Mouse (Mus musculus) urinary bladder, postnatal 36 days (tissue): ENCODE measurements at regions not wholly inside any gene's neighbourhood (a gene's known extent, or its start where the extent isn't known, plus 50 kb on each side); places are given as distances from the start of the nearest gene placed in this dataset.

ENCODE experiments used
- DNase-seq, 2 experiments: peaks; one replicate each; pipeline ENCODE4 v3.0.0; 2022; ENCODE audit warnings: low spot score in 2 of 2, mixed read lengths in 1 of 2

- DNase-seq, result peak in 1 of 2 experiments; percentile 69
Measured at GRCm38 (mm10) chr12:54453343-54453742, 203.0 kb downstream of the Sptssa start.

DNA sequence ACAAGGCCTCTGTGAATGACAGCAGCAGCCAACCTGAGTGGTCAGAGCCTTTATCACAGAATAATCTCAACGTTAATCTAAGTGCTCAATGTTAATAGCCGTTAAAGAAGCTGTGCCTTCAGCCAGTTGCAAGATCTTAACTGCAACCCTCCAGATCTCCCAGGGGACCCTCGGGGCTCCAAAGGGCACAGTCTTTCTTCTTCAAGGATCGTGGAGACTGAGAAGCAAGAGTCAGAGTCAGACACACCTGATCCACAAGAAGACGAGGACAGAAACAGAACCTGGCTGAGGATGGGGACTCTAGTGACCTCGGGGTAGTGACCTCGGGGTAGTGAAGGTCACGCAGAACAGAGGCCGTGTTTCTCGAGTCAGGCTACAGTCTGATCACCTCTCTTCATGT, 206.0 kb downstream of the Sptssa start:
- DNase-seq, result no peak

DNA sequence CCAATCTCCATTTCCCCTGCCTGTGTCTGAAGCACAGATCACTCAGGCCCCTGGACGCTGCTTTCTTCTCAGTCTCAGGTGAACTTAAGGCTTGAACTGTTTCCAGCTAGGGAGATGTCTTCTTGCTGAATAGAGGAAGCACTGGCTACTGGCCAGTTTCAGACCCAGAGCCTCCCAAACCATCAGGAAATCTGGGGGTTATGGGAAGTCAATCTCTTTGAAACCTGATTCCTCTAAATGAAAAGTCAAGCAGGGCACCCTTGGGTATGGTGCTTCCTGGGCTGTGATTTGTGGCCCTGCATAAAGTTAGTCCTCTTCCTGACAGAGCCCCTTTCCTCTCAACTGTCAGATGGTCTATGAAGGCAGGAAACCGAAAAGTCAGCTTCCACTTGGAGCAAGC, 208.2 kb downstream of the Sptssa start:
- DNase-seq, result no peak

- DNase-seq, result no peak
Measured at GRCm38 (mm10) chr12:54447354-54447753, 209.0 kb downstream of the Sptssa start.

DNA sequence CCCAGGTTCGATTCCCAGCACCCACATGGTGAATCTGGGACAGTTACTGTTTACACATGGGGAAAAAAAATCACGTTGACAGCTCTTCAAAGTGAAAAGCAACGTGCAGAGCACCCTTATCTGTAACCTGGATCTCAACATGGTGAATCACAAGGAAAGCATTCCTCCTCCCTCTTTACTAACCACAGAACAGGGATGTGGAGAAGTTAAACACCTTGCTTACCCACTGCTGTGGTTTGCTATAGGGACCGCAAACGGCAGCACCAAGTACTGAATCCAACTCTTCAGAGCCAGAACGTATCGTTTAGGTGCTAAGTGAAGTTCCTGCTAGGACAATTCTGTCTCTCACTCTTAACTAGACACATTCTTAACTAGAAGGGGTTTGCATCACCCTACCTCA, 210.0 kb downstream of the Sptssa start:
- no peak for DNase-seq

DNA sequence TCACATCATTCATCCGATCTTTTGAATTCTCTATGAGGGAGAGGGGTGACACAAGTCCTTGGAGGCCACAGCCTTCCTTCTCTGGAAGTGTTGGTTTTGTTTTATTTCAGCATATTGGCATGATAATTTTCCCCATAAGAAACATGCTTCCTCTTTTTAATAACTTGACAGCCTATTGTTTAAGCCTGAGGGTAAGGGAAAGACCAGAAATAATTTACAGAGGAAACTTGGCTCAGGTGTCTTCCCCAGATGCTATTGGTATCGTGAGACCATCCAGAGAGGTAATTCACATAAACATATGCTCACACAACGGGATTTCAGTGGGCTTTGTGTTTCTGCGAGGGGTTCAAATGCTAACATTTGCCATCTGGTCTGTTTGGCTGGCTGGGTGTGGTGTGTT, 212.0 kb downstream of the Sptssa start:
- no peak for DNase-seq

- DNase-seq, result no peak
Measured at GRCm38 (mm10) chr12:54443285-54443684, 213.1 kb downstream of the Sptssa start.

DNA sequence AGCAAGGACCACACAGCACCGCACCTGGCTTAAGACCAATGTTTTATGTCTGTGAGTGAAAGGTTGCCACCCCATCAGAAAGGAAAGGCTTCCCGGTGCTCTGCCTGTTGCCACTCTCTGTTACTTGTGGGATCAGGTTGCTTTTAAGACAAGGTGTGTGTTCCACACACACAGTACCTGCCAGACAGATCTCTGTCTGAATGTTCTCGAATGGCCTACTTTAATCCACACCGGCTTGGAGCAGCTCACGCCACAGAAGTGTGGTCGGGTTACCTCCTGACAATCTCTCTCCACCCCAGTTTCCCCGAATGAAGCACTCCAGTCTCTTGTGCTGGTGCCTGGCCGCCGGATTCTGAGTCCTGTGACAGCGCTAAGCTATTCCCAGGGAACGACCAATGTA, 214.0 kb downstream of the Sptssa start:
- DNase-seq, result no peak

GRCm38 (mm10) chr12:54440851-54441593, 215.4 kb downstream of the Sptssa start:
- DNase-seq, result no peak

DNA sequence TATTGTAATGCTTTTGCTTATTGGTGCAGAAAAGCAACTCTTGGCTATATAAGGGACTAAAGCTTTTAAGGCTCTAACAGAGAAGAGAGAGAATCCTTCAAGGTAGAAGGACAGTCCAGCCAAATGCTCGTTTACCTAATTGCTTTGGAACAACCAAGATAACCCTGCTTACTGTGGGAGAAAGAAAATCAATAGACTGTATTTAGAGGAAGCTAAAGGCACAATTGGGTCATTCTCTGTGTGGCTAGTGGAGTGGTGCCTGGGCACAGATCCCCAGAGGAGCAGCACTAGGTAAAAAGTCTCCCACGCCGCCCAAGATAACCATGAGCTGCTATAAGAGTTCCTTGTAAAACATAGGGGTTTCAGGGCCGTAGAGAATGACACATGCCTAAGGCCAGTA, 217.6 kb downstream of the Sptssa start:
- no peak for DNase-seq

- no peak for DNase-seq
Measured at GRCm38 (mm10) chr12:54425236-54425635, 221.6 kb upstream of the Egln3 start.

DNA sequence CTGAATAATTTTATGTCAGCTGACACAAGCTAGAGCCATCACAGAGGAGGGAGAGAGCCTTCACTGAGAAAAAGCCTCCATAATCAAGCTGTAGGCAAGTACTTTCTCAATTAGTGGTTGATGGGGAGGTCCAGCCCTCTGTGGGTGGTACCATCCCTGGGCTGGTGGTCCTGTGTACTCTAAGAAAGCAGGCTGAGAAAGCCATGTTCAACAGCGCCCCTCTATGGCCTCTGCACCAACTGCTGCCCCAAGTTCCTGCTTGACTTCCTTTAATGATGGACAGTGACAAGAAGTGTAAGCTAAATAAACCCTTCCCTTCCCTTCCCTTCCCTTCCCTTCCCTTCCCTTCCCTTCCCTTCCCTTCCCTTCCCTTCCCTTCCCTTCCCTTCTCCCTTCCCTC, 211.2 kb upstream of the Egln3 start:
- DNase-seq, result no peak

GRCm38 (mm10) chr12:54414201-54414600, 210.5 kb upstream of the Egln3 start:
- no peak for DNase-seq

DNA sequence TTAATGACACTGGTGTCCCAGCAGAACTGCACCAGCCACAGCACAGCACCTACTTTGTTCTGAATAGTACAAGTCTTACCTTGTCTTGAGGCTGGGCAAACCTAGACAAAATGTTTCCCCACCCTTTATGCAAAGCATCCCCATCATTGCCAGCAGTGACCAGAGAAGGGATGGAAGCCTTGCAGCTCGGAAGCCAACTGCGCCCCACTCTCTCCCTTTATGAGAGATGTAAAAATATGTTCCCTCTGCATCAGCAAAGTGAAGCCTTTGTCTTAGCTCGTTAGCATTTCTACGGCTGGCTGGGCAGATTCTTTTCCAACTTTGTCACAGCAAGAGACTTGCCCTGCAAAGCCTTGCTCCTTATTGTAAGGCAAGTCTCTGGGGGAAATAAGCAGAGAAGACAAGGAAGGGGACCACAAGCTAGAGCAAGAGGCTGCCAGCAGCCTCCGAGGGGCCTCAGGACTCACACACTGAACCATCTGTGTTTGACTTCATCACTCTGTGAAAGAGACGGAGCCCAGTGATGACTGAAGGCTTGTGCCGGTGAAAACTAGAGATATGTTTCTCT, 206.5 kb upstream of the Egln3 start:
- DNase-seq, result no peak

DNA sequence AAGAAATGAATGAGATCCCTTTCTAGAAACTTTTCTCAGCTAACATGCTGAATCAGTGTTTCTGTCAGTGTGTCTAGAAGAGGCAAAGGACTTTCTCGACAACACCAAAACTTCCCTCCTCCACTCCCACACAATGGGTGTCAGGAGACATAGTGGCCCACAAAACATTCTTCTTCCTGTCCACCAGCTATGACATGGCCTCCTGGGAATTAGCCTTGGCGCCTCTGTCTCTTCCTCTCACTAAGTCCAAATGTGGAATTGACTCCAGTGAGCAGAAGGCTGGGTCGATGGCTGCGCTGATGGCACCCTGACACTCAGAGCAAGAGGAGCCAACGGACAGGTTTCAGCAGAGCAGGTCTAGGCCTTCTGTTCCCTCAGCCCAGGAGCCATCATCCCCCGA, 205.2 kb upstream of the Egln3 start:
- DNase-seq, result no peak

DNA sequence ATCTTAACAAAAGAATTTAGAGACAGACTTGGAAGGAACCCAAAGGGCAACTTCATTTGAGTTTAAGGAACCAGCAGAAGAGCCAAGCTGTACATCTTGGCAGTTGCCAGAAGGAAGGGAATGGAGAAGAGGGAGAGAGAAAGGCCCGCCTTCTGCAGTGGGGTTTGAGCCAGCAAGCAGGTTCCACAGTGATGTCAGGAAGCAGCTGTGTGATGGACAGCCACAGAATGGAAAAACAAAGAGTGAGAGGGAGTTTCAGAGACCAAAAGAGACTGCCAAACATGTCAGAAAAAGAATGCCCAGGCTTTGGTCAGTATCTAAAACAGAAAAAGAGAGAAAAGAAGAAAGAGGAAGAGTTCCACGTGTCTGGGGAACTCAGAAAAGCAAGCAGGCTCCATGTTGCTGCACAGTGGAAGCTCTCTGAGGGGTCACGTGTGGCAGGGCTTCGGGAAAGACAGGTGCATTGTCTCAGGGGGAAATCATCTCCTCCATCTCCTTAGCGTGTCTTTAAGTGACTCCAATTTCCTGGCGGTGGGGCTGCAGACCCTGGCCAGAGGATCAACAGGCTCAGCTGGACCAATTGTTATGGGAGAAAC, 203.7 kb upstream of the Egln3 start:
- no peak for DNase-seq

DNA sequence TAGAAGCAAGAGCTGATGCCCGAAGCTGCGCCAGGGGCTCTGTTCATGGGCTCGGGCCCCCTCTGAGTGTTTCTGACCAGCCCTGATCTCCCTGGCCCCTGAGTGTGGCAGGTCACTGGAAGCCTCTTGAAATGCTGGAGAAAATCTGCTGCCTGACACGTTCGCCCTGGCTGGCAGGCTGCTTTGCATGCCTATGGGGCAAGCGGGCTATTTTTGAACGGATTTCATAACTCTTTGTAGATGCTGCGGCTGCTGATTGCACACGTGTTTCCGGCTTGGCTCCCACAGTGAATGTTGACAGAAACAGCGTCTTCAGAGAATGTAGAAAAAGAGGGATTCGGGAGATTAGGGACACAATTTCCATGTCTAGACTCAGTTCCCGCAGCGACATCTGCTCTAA, 201.4 kb upstream of the Egln3 start:
- peak in 1 of 2 experiments; percentile 61 for DNase-seq

- DNase-seq, result no peak
Measured at GRCm38 (mm10) chr12:54402591-54402990, 198.9 kb upstream of the Egln3 start.

DNA sequence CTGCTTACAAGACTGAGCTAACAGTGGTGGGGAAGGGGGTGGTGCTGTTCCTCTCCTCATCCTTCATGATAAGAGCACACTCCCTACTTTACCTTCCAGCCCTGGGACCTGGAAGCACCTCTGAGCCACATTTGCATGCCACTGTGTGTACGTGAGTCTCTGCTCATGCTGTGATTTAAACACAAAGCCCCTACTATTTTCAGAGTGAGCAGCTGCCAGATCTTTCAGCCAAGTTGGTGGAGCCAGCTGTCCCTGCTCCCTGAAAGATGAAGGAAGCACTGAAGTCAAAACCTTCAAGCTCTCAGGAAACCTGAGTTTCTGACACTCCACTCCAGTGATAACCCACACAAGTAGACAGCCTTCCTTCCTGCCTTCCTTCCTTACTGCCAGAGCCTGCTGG, 198.0 kb upstream of the Egln3 start:
- no peak for DNase-seq

DNA sequence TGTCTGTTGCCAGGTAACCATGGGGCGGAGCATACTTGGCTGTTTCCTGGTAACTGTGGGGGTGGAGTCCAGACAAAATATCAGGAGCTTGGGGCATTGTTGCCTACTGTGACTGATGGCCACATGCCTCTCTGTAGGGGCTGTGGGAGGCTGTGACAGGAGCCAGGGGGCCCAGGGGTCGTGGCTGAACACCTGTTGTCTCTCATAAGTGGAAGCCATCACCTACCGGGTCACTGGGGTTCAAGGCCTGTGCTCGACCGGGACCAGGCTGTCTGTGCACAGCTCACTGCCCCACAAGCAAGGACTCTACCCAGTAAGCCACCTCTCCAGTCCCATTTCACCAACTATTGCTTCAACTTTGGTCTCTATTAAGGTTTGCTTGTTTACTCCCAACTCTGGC, 196.4 kb upstream of the Egln3 start:
- no peak for DNase-seq

GRCm38 (mm10) chr12:54398080-54398479, 194.4 kb upstream of the Egln3 start:
- no peak for DNase-seq

GRCm38 (mm10) chr12:54396952-54397351, 193.3 kb upstream of the Egln3 start:
- DNase-seq, result no peak

- DNase-seq, result no peak
Measured at GRCm38 (mm10) chr12:54396341-54396740, 192.7 kb upstream of the Egln3 start.
